Mouse (Mus musculus): ENCODE data around the gene Foxk2. TPM values are rescaled to one million over a fixed set of nuclear protein-coding genes. Genes with fewer than 3 reads are reported as not detected.

Gene Foxk2
- polyA plus RNA-seq, 1 experiment from 2014 or later, result 11.6 TPM

- H3K9me3 ChIP-seq (ENCODE audit: control insufficient read depth, low read depth, low read length), result no peaks in the 10 kb centered on the region
- H3K36me3 ChIP-seq (ENCODE audit: control insufficient read depth, insufficient read depth, low read length), result no peaks in the 10 kb centered on the region; the same call in 1 of the 2 replicates
- H3K4me2 ChIP-seq (replicated peaks; ENCODE audit: low read depth, low read length), result peak within 1 kb of the TSS; percentile 89
- peak within 1 kb of the TSS; percentile 91 for H3K9ac ChIP-seq (replicated peaks; ENCODE audit: low read depth, low read length)
- no peaks in the 10 kb centered on the region for H3K27me3 ChIP-seq (ENCODE audit: control insufficient read depth, insufficient read depth, low read length)
- WGBS, result under 1% methylated on average over 69 of the region's 69 CpGs
- ATAC-seq (ENCODE audit: insufficient number of reproducible peaks, insufficient read depth, low FRiP score, low read depth), result peak; percentile 96
- H3K27ac ChIP-seq (ENCODE audit: low read length), result peak within 1 kb of the TSS; percentile 86
- peaks cover 15% of the 10 kb centered on the region; the same call in 1 of the 2 replicates for H3K4me1 ChIP-seq (ENCODE audit: control insufficient read depth, insufficient read depth, low read length)
- peak within 1 kb of the TSS; percentile 98 for H3K4me3 ChIP-seq (ENCODE audit: low read depth, low read length)
Measured at GRCm38 (mm10) chr11:121354091-121354707, 94.4 kb downstream of the Foxk2 start, which contains the start of gene Wdr45b. Gene Wdr45b (minus strand): TSS chr11:121354445.

Other genes with a start within 250 kb of the Foxk2 start
- 1.5 and 2.1 TPM in 2 replicates for gene Cd7, start 220.6 kb upstream of the Foxk2 start, polyA plus RNA-seq (2014; fragmentation: Nextera tagmentation; extraction: Ambion mirVana)
- 0.32 and 1.1 TPM in 2 replicates for gene Sectm1b, start 196.4 kb upstream of the Foxk2 start, polyA plus RNA-seq (2014; fragmentation: Nextera tagmentation; extraction: Ambion mirVana)
- gene Sectm1a, start 178.8 kb upstream of the Foxk2 start, polyA plus RNA-seq (2014; fragmentation: Nextera tagmentation; extraction: Ambion mirVana), result 0.34 TPM in 1 of 2 replicates, not detected in the other
- gene Tex19.2, start 141.3 kb upstream of the Foxk2 start, polyA plus RNA-seq (2014; fragmentation: Nextera tagmentation; extraction: Ambion mirVana), result not detected in 2 replicates
- not detected in 2 replicates for gene Tex19.1, start 113.8 kb upstream of the Foxk2 start, polyA plus RNA-seq (2014; fragmentation: Nextera tagmentation; extraction: Ambion mirVana)
- gene Uts2r, start 99.7 kb upstream of the Foxk2 start, polyA plus RNA-seq (2014; fragmentation: Nextera tagmentation; extraction: Ambion mirVana), result not detected in 2 replicates
- 12.0 and 12.6 TPM in 2 replicates for gene Hexdc, start 55.6 kb upstream of the Foxk2 start, polyA plus RNA-seq (2014; fragmentation: Nextera tagmentation; extraction: Ambion mirVana)
- gene Ogfod3, start 55.3 kb upstream of the Foxk2 start, polyA plus RNA-seq (2014; fragmentation: Nextera tagmentation; extraction: Ambion mirVana), result 28.0 and 34.7 TPM in 2 replicates
- gene Cybc1, start 30.7 kb upstream of the Foxk2 start, polyA plus RNA-seq (2014; fragmentation: Nextera tagmentation; extraction: Ambion mirVana), result 36.9 and 40.6 TPM in 2 replicates
- 43.2 and 53.8 TPM in 2 replicates for gene Narf, start 22.7 kb upstream of the Foxk2 start, polyA plus RNA-seq (2014; fragmentation: Nextera tagmentation; extraction: Ambion mirVana)
- 97.9 and 105 TPM in 2 replicates for gene Wdr45b, start 94.5 kb downstream of the Foxk2 start, polyA plus RNA-seq (2014; fragmentation: Nextera tagmentation; extraction: Ambion mirVana)
- 7.2 and 7.3 TPM in 2 replicates for gene Rab40b, start 128.3 kb downstream of the Foxk2 start, polyA plus RNA-seq (2014; fragmentation: Nextera tagmentation; extraction: Ambion mirVana)
- 7.1 and 8.2 TPM in 2 replicates for gene Fn3krp, start 161.4 kb downstream of the Foxk2 start, polyA plus RNA-seq (2014; fragmentation: Nextera tagmentation; extraction: Ambion mirVana)
- gene Fn3k, start 174.9 kb downstream of the Foxk2 start, polyA plus RNA-seq (2014; fragmentation: Nextera tagmentation; extraction: Ambion mirVana), result 0.87 and 1.2 TPM in 2 replicates
- gene Tbcd, start 192.0 kb downstream of the Foxk2 start, polyA plus RNA-seq (2014; fragmentation: Nextera tagmentation; extraction: Ambion mirVana), result 32.0 and 33.2 TPM in 2 replicates

Data from stomach, embryonic 14.5 days (tissue).